Mouse (Mus musculus): ENCODE measurements around the gene Eppin. TPM values are rescaled to one million over a fixed set of nuclear protein-coding genes. Genes with fewer than 3 reads are reported as not detected.

Gene Eppin
- total RNA-seq, 1 experiment from 2014 or later = not detected

DNA sequence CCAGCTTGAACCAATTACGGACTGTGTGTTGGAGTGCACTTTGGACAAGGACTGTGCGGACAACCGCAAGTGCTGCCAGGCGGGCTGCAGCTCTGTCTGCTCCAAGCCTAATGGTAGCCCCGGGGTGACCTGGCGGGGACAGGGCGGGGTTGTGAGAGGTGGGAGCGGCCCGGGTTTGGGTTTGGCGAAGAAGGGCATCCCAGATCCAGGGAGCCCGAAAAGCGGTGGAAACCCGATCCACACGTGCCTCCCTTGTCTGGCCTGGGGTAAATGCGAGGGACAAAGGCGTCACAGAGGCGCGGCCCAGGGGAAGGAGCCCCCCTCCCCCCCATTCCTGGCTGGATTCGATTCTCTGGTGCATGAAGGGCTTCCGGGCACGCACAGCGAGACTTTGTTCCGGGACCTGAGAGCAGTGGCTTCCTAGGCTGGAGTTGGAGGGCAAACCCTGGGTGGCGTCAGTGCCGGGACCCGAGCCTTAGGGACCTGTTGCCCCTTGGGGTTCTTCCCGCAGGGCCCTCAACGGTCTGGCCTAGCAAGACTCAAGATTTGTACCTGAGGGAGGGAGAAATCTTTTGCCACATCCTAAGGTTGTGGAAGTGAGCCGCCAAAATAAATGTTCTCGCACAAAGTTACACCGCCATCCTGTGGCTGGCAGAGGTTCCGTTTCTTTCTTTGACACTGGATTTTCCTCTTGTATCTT, 29.9 kb downstream of the Eppin start:
- ATAC-seq (ENCODE audit: extremely low read depth, insufficient number of reproducible peaks, low FRiP score, poor library complexity, severe bottlenecking) = no peak

GRCm38 (mm10) chr2:164562391-164563188, 30.8 kb downstream of the Eppin start, which contains the start of gene Wfdc2:
Gene Wfdc2, plus strand, starts transcription at chr2:164562413.
- ATAC-seq (ENCODE audit: extremely low read depth, insufficient number of reproducible peaks, low FRiP score, poor library complexity, severe bottlenecking) = no peak

DNA sequence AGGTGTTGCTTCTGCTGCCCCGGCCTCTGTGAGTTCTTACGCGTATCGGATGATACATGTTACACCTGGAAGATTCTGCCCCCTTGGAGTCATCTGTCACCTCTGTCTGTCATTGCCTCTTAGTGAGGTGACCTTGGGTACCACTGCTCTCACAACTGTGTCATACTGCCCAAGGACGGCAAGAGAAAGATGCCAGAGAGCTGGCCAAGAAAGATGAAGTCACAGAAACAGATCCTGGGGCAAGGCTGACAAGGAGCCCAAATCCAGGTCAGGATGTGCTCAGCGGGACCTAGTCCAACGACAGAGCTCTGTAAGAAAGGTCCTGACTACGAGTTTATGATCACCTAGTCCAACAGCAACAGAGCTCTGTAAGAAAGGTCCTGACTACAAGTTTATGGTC, 33.3 kb downstream of the Eppin start:
- no peak for ATAC-seq (ENCODE audit: extremely low read depth, insufficient number of reproducible peaks, low FRiP score, poor library complexity, severe bottlenecking)

DNA sequence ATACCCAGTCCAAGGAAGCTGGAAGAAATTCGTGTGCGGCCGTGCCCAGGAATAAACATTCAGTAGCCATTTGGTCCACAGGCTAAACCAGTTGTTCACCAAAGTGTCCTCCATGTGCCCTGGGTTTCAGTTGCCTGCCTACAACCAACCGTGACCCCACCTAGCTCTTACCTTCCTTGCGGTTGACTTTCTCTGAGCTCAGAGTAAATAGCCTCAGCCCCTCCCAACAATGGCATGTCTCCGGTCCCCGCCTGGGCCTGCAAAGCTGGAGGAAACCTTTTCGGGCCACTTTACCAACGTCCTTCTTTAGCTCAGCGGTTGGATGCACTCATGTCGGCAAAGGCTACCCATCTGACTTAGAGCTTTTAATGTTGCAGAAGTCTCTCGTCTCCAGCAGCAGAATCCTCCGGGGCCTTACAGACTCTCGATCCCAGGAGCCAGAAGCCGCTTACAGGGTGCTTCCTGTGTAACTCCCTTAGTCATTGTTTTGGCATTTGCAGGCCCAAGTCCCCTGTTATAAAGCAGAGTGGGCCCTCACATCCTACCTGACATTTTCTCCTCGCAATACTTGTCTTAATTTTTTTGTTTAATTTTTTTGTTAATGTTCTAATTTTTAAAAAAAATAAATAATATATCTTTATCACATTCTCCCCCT, 34.3 kb downstream of the Eppin start:
- ATAC-seq (ENCODE audit: extremely low read depth, insufficient number of reproducible peaks, low FRiP score, poor library complexity, severe bottlenecking) = no peak

GRCm38 (mm10) chr2:164558426-164558825, 35.0 kb downstream of the Eppin start:
- no peak for ATAC-seq (ENCODE audit: extremely low read depth, insufficient number of reproducible peaks, low FRiP score, poor library complexity, severe bottlenecking)

DNA sequence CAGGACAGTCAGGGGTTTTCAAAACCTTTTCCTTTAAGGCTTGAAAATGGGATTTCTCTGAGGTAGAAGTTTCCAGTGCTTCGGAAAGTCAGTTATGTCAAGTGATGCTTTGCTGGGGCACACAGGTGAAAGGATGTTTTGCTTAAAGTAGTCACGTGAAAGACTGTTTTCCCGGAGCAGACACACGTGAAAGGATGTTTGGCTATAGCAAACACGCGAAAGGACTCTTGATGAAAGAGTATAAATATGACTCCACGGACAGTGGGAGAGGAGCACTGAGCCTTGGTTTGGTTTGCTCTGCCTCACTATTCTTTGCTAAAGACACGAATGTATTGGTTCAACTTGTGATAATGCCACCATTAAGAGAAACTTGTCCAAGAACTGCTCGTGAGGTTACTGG, 41.9 kb downstream of the Eppin start:
- no peak for ATAC-seq (ENCODE audit: extremely low read depth, insufficient number of reproducible peaks, low FRiP score, poor library complexity, severe bottlenecking)

GRCm38 (mm10) chr2:164550895-164551269, 42.5 kb downstream of the Eppin start:
- no peak for ATAC-seq (ENCODE audit: extremely low read depth, insufficient number of reproducible peaks, low FRiP score, poor library complexity, severe bottlenecking)

GRCm38 (mm10) chr2:164549963-164550894, 43.2 kb downstream of the Eppin start:
- ATAC-seq (ENCODE audit: extremely low read depth, insufficient number of reproducible peaks, low FRiP score, poor library complexity, severe bottlenecking) = no peak

DNA sequence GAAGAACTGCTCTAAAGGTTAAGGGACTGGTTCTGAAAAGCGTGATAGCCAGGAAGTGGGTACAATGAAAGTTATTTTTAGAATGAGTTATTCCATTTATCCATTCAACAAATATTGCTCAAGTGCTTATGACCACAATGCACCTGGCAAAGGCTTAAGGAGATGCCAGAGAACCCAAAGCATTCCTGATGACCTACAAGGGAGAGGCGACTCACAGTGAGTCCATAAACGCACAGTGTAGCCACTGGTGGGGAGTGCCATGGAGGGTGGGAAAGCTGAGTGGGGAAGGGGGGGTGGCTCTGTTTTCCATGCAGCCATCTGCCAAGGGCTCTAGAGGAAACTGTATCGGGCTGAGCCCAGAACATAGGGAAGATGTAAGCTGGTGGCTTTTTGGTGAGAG, 44.1 kb downstream of the Eppin start:
- ATAC-seq (ENCODE audit: extremely low read depth, insufficient number of reproducible peaks, low FRiP score, poor library complexity, severe bottlenecking) = no peak

DNA sequence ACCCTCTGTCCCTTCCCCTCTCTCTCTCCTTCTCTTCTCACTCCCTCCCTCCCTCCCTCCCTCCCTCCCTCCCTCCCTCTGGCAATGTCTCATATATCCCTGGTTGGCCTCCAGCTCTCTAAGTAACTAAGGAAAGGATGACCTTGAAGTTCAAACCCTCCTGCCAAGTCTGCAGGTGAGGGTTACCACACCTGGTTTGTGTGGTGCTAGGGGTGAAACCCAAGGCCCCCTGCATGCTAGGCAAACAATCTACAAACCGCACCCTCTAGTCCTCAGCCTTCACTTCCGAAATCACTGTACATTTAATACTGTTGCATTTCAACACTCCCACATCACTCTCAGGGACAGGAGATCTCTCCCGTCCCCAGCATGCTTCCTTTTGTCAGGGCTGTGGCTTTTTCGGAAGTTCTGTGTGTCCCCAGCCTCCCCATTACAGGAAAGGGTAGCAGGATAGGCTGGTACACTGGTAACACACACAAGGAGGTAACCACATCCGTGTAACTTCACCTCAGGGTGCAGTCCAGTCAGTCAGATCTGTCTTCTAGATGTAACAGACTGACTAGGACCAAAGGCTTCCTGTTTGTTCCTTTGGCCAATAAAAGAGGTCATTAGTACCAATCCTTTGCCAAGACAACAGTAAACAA, 48.8 kb downstream of the Eppin start:
- ATAC-seq (ENCODE audit: extremely low read depth, insufficient number of reproducible peaks, low FRiP score, poor library complexity, severe bottlenecking) = 0 out of 2 replicates have a peak, but pooled peaks have one; percentile 13

DNA sequence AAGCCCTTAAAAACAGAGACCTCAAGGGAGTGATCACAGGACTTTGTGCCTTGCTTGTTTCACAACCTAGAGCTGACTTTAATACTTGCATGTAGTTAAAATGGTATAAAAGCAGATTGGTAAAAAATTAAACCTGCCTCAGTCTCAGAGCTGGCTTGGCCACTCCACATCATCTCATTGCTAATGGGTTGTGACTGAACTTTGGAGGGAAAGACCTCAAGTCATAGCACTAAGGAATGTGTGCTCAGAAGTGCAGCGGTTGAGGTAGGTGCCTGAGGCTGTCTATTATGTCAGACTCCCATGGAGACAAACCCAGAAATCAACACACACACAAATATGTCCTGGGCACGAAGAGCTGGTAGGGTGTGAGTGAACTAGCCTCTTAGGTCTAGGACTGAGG, 49.6 kb downstream of the Eppin start:
- ATAC-seq (ENCODE audit: extremely low read depth, insufficient number of reproducible peaks, low FRiP score, poor library complexity, severe bottlenecking) = no peak

- no peak for ATAC-seq (ENCODE audit: extremely low read depth, insufficient number of reproducible peaks, low FRiP score, poor library complexity, severe bottlenecking)
Measured at GRCm38 (mm10) chr2:164542598-164542997, 50.8 kb downstream of the Eppin start.

DNA sequence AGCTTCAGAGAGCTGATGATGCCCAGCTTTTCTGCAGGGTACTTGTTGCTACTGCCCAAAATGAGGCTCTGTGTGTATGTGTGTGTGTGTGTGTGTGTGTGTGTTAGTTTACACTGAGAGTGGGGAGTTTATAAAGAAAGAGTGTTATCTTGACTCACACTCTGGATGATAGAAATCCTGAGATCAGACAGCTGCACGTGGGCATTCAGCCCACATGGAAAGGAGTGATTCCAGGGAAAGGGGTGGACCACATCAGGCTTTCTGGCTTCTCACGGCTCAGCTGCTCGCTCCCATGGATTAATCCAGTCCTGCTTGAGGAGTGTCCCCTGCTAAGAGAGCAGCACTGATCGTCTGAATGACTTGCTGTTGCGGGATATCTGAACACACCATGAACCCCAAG, 51.3 kb downstream of the Eppin start:
- ATAC-seq (ENCODE audit: extremely low read depth, insufficient number of reproducible peaks, low FRiP score, poor library complexity, severe bottlenecking) = no peak

GRCm38 (mm10) chr2:164540652-164541427, 52.6 kb downstream of the Eppin start:
- no peak for ATAC-seq (ENCODE audit: extremely low read depth, insufficient number of reproducible peaks, low FRiP score, poor library complexity, severe bottlenecking)

All from neutrophil, adult 5-6 weeks (primary cell).